ENCODE assay signal across 20 mouse cellular contexts in the genomic region with DNA sequence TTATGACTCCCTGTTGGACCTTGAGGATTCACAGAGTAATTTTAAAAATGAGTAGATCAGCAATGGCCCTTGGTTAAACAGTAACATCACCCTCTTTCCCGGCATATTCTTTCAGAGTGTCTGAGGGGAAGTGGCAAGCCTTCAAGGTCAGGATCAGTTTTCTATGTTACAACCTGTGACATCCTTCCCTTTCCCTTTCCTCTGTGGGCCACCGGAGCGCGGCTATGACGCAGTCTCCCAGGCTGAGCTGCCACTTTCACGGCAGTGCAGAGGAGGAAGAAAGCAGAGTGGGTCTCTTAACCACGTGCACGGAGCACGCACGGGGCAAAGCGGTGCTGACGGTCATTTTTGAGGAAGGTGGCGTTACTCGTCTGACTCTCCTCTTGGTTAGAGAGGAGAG. TPM values are rescaled to one million over a fixed set of nuclear protein-coding genes. Genes with fewer than 3 reads are reported as not detected.
DNase-seq lines count a peak whose midpoint lies in the region; ATAC-seq and TF ChIP-seq lines count a peak whose summit lies in the region.
"Had no signal": no experiment of that assay in that cellular context is flagged by ENCODE, and none has a peak within 500 bp of the region (broad histone marks: within the 10 kb centered on the region; RNA-seq: fewer than 3 reads in every experiment).

No protein-coding gene starts in this region.

- no peaks in the 10 kb centered on the region for H3K27me3 ChIP-seq in intestine, embryonic 15.5 days (replicated peaks)
- H3K27me3 ChIP-seq in intestine, embryonic 16.5 days (replicated peaks; ENCODE audit: control insufficient read depth, insufficient read depth, low read length), result no peaks in the 10 kb centered on the region
- no peaks in the 10 kb centered on the region for H3K27me3 ChIP-seq in hindbrain, postnatal 0 days (ENCODE audit: insufficient read depth, low read length)
- H3K27me3 ChIP-seq: embryonic facial prominence, embryonic 15.5 days; forebrain, embryonic 15.5 days; heart, embryonic 13.5 days; hindbrain, embryonic 15.5 days had no signal

- H3K4me1 ChIP-seq in intestine, embryonic 15.5 days (replicated peaks), result no peaks in the 10 kb centered on the region
- no peaks in the 10 kb centered on the region for H3K4me1 ChIP-seq in intestine, embryonic 16.5 days (ENCODE audit: control insufficient read depth, insufficient read depth, low read length)
- H3K4me1 ChIP-seq in hindbrain, postnatal 0 days (ENCODE audit: insufficient read depth, low read length), result no peaks in the 10 kb centered on the region
- H3K4me1 ChIP-seq: embryonic facial prominence, embryonic 15.5 days; forebrain, embryonic 10.5 days; forebrain, embryonic 15.5 days; heart, embryonic 13.5 days; hindbrain, embryonic 15.5 days had no signal

- no peak overlapping the region for H3K4me3 ChIP-seq in intestine, embryonic 15.5 days (replicated peaks)
- H3K4me3 ChIP-seq in intestine, embryonic 16.5 days (ENCODE audit: low read length), result no peak overlapping the region
- no peak overlapping the region for H3K4me3 ChIP-seq in hindbrain, postnatal 0 days (ENCODE audit: low read length)
- H3K4me3 ChIP-seq: embryonic facial prominence, embryonic 15.5 days; erythroblast, embryonic 14.5 days; forebrain, embryonic 10.5 days; forebrain, embryonic 15.5 days; heart, embryonic 13.5 days; hindbrain, embryonic 15.5 days had no signal

- no peak for TF ChIP-seq CTCF in hindbrain, postnatal 0 days (IDR thresholded peaks at IDR 0.05; ENCODE audit: low read depth)

- H3K9me3 ChIP-seq in intestine, embryonic 15.5 days, result no peaks in the 10 kb centered on the region
- H3K9me3 ChIP-seq in intestine, embryonic 16.5 days (ENCODE audit: control insufficient read depth, low read length), result no peaks in the 10 kb centered on the region
- H3K9me3 ChIP-seq in hindbrain, postnatal 0 days (ENCODE audit: low read length), result no peaks in the 10 kb centered on the region
- H3K9me3 ChIP-seq: embryonic facial prominence, embryonic 15.5 days; forebrain, embryonic 10.5 days; forebrain, embryonic 15.5 days; heart, embryonic 13.5 days; hindbrain, embryonic 15.5 days had no signal

- 78% methylated on average over 14 of the region's 14 CpGs for WGBS in intestine, embryonic 15.5 days
- 80% methylated on average over 14 of the region's 14 CpGs for WGBS in intestine, embryonic 16.5 days
- 91% methylated on average over 14 of the region's 14 CpGs for WGBS in hindbrain, postnatal 0 days

- ATAC-seq in intestine, embryonic 15.5 days, result peak; percentile 25; the same call in 1 of the 2 replicates
- ATAC-seq in intestine, embryonic 16.5 days, result no peak
- no peak for ATAC-seq in hindbrain, postnatal 0 days
- ATAC-seq: forebrain, embryonic 15.5 days had no signal

- H3K4me2 ChIP-seq in intestine, embryonic 15.5 days (replicated peaks), result no peak overlapping the region
- H3K4me2 ChIP-seq in intestine, embryonic 16.5 days (ENCODE audit: low read depth, low read length), result no peak overlapping the region
- no peak overlapping the region for H3K4me2 ChIP-seq in hindbrain, postnatal 0 days (ENCODE audit: low read depth, low read length)
- H3K4me2 ChIP-seq: embryonic facial prominence, embryonic 15.5 days; forebrain, embryonic 15.5 days; heart, embryonic 13.5 days; hindbrain, embryonic 15.5 days had no signal

- no peak overlapping the region for H3K9ac ChIP-seq in intestine, embryonic 15.5 days
- no peak overlapping the region for H3K9ac ChIP-seq in intestine, embryonic 16.5 days (ENCODE audit: low read depth, low read length)
- H3K9ac ChIP-seq in hindbrain, postnatal 0 days (replicated peaks; ENCODE audit: low read length), result no peak overlapping the region
- H3K9ac ChIP-seq: embryonic facial prominence, embryonic 15.5 days; forebrain, embryonic 15.5 days; heart, embryonic 13.5 days; hindbrain, embryonic 15.5 days had no signal

- DNase-seq in 416B (ENCODE audit: low read depth), result peak; percentile 68
- peak; percentile 59 for DNase-seq in kidney, adult 9 months
- DNase-seq in kidney, postnatal 14 days, result peak; percentile 26
- DNase-seq in hindbrain, postnatal 0 days (ENCODE audit: low spot score), result no peak
- DNase-seq in cerebellum, adult 11 months, result no peak
- no peak for DNase-seq in ovary, postnatal 36 days (ENCODE audit: low spot score)
- DNase-seq: adrenal gland, postnatal 14 days; cerebellum, adult 8-10 months; cerebellum, postnatal 14 days; embryo, embryonic 11 days; gastrocnemius, postnatal 14 days; heart, postnatal 36 days had no signal

- H3K27ac ChIP-seq in intestine, embryonic 15.5 days, result no peak overlapping the region
- H3K27ac ChIP-seq in intestine, embryonic 16.5 days (ENCODE audit: low read length), result no peak overlapping the region
- no peak overlapping the region for H3K27ac ChIP-seq in hindbrain, postnatal 0 days
- H3K27ac ChIP-seq: embryonic facial prominence, embryonic 15.5 days; forebrain, embryonic 10.5 days; forebrain, embryonic 15.5 days; heart, embryonic 13.5 days; hindbrain, embryonic 15.5 days had no signal

- no peaks in the 10 kb centered on the region; the same call in 1 of the 2 replicates for H3K36me3 ChIP-seq in intestine, embryonic 15.5 days
- H3K36me3 ChIP-seq in intestine, embryonic 16.5 days (ENCODE audit: control insufficient read depth, insufficient read depth, low read length), result 0 out of 2 replicates have a peak, but pooled peaks cover 2% of the 10 kb centered on the region
- H3K36me3 ChIP-seq in hindbrain, postnatal 0 days (ENCODE audit: insufficient read depth, low read length), result peaks cover 24% of the 10 kb centered on the region; the same call in 1 of the 2 replicates

RNA-seq across cellular contexts. Expression of a gene that starts 52.0 kb away (rescaled TPM):
- polyA plus RNA-seq in intestine, embryonic 15.5 days (2015; fragmentation: Nextera tagmentation; extraction: Ambion mirVana), result 14.3 and 16.1 TPM in 2 replicates
- 11.1 and 11.7 TPM in 2 replicates for polyA plus RNA-seq in intestine, embryonic 16.5 days (2015; fragmentation: Nextera tagmentation; extraction: Ambion mirVana)
- total RNA-seq in hindbrain, postnatal 0 days (2014; rRNA removed), result 24.5 and 26.6 TPM in 2 replicates
- 16.5 and 17.7 TPM in 2 replicates for polyA plus RNA-seq in hindbrain, postnatal 0 days (2015; fragmentation: Nextera tagmentation; extraction: Ambion mirVana)

Comparison
In these comparisons a context has a peak if more than half of its experiments do, and no peak if none do; other contexts are left out.
1. DNase-seq: peak in 416B (single experiment), kidney, adult 9 months (single experiment) and kidney, postnatal 14 days (single experiment); none in hindbrain, postnatal 0 days (single experiment), cerebellum, adult 11 months (single experiment) and ovary, postnatal 36 days (single experiment).